Mouse (Mus musculus): ENCODE measurements around the gene Krt42.

DNA sequence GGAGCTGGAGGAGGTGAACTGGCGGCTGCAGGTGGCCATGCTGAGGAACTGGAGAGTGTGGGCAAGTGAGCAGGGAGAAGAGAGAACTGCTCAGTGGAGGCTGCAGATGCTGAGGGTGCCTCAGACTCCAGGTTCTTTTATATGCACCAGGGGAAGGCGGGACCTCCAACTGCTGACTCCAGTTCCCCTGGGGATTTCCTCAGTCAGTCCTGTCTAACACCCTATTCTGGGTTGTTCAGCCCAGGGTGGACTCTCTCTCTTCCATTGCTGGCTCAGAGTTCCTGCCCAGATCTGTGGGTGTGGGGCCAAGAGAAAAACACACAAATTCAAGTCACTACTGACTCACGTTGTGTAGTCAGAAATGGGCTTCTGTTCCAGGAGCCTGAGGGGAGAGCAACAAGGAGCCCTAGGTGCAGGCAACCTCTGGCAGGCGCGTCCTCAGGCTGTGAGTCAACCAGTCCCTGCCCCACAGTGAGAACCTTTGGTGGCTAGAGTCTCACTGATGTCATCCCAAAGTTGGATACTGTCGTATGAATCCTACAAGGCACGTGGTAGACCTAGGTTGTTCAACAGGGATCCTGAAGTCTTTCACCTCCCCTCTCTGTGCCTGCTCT lies 20.7 kb downstream of the Krt42 start, which contains the start of gene Krt16:
- no peak for TF ChIP-seq EP300 (optimal IDR thresholded peaks at IDR 0.05)
- TF ChIP-seq CTCF (IDR thresholded peaks at IDR 0.05; ENCODE audit: low read depth), result no peak

Data from stomach, postnatal 0 days (tissue).